Mouse (Mus musculus) E14TG2a.4 (cell line): ENCODE measurements around the gene Robo1.

ENCODE experiments used
- CTCF ChIP-seq: conservative IDR thresholded peaks from 2 replicates; pipeline ENCODE4 v1.5.1; 2014; ENCODE audit warnings: low read length
- NANOG ChIP-seq: IDR thresholded peaks from 2 replicates; pipeline ENCODE4 v1.6.1; 2014; ENCODE audit warnings: borderline replicate concordance, low read length, mixed read lengths
- POU5F1 ChIP-seq: IDR thresholded peaks from 2 replicates; pipeline ENCODE4 v1.6.1; 2014; ENCODE audit warnings: low read length, borderline replicate concordance

GRCm38 (mm10) chr16:72693446-72694274 lies 385.6 kb downstream of the Robo1 start:
- no peak for TF ChIP-seq CTCF
- TF ChIP-seq NANOG, result no peak
- TF ChIP-seq POU5F1, result no peak
